Mouse (Mus musculus) gastrocnemius, adult 8-10 months (tissue): ENCODE measurements around the gene Slc17a3. TPM values are rescaled to one million over a fixed set of nuclear protein-coding genes. Genes with fewer than 3 reads are reported as not detected.

Experiments
- DNase-seq, 2 experiments: peaks; one replicate each; pipeline ENCODE4 v3.0.0; 2022; ENCODE audit warnings: low spot score in 2 of 2
- total RNA-seq, 4 experiments: library from RNA; stranded (reverse); gene quantifications; 2 replicates each; pipeline ENCODE4 v1.2.4; 2022

The Slc17a3 gene
- total RNA-seq, result not detected

DNA sequence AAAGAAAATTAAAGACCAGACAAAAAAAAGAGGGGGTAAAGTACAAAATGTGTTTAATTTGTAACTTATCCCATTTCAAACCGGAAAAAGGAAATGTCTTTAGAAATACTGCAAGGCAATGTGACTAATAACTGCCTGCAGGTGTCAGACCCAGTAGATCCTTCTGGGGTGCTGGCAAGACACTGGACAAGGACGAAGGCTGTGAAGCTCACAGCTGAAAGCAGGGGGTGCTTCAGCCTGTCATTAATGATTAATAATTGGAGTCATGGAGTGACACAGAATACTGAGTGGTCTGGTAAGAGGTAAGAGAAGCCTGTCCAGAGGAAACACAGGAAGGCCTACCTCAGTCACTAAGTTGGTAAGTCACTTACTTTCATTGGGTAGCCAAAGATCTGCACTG lies at the start of gene Slc17a3:
Gene Slc17a3 (plus strand): TSS at position 127 of the 400 bp plus-strand sequence.
- no peak for DNase-seq

GRCm38 (mm10) chr13:23792520-23792919 lies 46.7 kb upstream of the Slc17a3 start:
- no peak for DNase-seq

GRCm38 (mm10) chr13:23799405-23799804 lies 39.8 kb upstream of the Slc17a3 start:
- DNase-seq, result no peak

DNA sequence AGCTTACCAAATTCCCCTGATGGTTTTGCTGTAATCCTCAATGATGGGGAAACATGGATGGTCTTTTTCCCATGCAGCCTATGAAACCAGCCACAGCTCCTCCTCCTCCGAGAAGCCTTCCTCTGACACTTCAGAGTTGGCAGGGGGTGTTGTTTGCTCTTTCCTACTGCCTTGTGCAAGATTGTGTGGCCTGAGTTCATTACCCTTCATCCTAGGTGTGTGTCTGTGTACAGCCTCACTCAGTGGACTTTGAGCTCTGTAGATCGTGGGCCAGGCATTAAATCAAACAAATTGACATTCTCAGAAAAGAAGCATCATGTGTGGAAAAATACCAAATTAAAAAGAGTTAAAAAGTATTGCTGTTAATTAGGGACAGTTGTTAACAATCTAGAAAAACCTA lies 34.7 kb upstream of the Slc17a3 start:
- no peak for DNase-seq

GRCm38 (mm10) chr13:23806422-23807052 lies 32.7 kb upstream of the Slc17a3 start, which contains the start of gene Slc17a2:
TSS of gene Slc17a2 (plus strand) at chr13:23806993.
- no peak for DNase-seq

DNA sequence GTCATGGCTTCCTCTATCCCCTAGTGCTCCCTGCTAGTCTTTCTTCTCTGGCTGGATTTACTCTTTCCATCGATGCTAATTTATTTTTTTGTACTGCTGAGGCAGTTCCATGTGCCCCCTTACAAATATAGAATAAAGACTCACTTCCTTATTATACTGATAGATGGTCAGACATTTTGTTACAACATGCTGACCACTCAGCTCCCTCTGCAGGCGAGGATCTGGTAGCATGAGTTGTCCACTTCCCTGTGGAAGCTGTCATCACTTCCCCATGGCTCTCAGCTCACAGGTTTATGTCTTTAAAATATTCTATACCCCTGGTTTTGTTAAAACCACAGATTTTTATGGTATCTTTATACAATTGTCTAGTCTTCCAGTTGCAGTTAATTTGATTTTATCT lies 23.1 kb upstream of the Slc17a3 start:
- no peak for DNase-seq

GRCm38 (mm10) chr13:23820179-23820940 lies 18.9 kb upstream of the Slc17a3 start:
- no peak for DNase-seq

- no peak for DNase-seq
These were observed 17.0 kb upstream of the Slc17a3 start for GRCm38 (mm10) chr13:23822213-23822612.

GRCm38 (mm10) chr13:23826606-23827005 lies 12.6 kb upstream of the Slc17a3 start:
- no peak for DNase-seq

- peak in 1 of 2 experiments; percentile 8 for DNase-seq
These were observed 6.2 kb upstream of the Slc17a3 start for GRCm38 (mm10) chr13:23833053-23833452.

DNA sequence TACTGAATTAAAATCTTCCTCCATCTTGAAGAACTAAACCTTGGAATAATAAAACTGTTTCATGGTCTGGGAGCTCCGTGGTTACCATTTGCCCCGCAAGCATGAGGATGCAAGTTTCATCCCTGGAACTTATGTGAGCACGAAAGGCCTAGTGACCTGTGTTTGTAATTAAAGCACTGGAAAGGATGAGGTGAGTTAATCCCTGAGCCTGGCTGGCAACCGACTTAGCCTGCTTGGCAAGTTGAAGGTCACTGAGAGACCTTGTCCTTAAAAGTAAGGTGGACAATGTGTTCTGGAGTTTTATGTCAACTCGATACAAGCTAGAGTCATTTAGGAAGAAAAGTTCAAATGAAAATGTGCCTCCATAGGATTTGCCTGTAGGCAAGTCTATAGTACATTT lies 4.4 kb upstream of the Slc17a3 start:
- DNase-seq, result no peak

DNA sequence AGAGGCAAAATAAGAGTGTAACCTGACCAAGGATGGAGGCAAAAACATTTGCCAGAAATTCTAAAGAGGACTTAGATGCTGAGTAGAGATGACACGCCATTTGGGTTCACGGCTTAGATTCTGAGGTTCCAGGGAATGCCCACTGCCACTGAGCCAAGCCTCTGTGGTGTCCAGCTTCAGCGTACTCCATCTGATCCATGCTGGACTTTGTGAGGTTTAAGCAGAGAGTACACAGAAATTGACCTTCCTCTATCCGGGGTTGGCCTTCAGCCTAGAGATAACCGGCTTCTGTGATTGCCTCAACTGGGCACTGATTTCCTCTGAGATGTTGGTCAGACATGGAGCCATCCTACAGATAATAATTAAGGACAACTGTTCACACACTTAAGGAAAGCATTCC lies 2.6 kb upstream of the Slc17a3 start:
- no peak for DNase-seq

DNA sequence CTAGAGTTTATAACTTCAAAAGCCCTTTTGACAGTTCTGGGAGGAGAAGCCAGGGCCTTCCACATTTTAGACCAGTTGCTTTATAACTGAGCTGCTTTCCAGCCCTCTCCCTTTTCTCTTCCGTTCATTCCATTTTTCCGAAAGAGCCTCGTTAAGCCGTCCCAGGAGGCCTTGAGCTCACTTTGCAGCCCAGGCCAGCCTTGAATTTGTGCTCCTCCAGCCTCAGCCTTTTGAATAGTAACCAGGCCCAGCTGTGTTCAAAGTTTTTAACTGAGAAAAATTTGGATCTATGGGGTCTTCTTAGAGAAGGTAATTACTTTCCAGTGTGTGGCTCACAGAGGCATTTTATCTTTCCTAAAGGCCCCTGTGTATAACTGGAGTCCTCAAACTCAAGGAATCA lies 6.6 kb downstream of the Slc17a3 start:
- DNase-seq, result no peak

DNA sequence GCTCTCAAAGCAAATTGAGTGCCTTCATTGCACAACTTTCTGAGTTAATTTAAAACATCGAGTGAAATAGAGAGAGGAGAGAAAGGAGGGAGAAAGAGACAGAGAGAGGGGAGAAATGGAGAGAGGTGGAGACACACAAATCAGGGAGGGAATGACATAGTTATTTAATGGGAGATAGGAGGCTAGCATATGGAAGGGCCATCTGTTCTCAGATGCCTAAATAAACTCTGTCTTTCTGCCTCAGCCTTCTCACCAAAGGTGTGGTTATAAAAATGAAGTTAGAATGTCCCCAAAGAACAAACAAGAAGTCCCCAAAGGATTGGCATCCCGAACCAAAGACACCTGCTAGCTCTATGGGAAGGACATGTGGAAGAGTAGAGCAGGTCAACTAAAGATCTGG lies 10.1 kb downstream of the Slc17a3 start:
- DNase-seq, result no peak

- DNase-seq, result no peak
These were observed 17.2 kb downstream of the Slc17a3 start for GRCm38 (mm10) chr13:23856401-23856800.

DNA sequence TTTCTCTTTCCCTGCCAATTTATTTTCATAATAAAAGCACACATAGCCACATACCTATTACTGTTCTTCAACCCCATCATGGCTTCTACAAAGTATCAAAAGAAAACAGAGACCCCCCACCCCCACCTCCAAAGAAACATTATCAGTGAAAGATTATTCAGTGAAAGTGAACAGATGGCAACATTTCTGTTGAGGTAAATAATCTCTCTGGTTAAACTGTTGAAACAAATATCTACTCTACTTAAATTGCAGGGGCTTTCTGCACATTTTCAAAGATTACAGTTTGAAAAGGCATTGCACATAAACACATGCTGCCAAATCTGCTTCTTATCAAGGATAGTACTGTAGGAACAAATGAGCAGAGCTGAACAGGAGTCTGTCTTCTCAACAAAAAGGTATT lies 22.6 kb downstream of the Slc17a3 start:
- no peak for DNase-seq

- no peak for DNase-seq
These were observed 25.5 kb downstream of the Slc17a3 start for GRCm38 (mm10) chr13:23864711-23865110.

DNA sequence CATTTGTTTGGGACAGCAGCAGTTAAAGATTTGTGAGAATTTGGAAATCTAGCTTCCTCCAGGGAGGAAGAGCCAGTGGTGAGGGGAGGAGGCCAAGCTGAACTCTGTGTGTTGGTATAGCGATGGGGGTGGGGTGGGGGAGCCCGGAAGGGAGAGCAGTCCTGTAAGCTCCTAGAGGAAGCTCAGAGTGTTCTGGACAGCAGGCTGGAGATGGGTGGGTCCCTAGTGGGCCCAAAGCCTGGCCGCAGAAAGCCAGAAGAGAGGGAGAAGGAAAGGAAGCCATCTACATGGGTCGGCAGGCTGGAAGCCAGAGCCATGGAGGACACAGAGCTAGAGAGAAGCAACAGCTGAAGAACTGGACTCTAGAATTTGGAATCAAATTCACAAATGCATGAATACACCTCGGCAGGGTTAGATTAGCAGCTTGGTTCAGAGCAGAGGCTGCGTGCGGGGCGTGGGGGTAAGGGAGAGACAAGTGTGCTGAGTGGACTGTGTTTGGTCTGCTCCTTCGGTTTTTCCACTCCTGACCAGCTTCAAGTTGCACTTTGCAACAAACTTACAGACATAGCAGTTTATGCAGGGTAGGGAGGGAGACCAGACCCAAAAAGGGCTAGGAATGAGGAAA lies 27.0 kb downstream of the Slc17a3 start:
- DNase-seq, result no peak

- no peak for DNase-seq
These were observed 27.8 kb downstream of the Slc17a3 start for GRCm38 (mm10) chr13:23867000-23867399.

GRCm38 (mm10) chr13:23867405-23867804 lies 28.2 kb downstream of the Slc17a3 start, which contains the start of gene Slc17a1:
TSS of gene Slc17a1 (plus strand) at chr13:23867750.
- no peak for DNase-seq

- no peak for DNase-seq
These were observed 29.7 kb downstream of the Slc17a3 start for GRCm38 (mm10) chr13:23868790-23869533.

DNA sequence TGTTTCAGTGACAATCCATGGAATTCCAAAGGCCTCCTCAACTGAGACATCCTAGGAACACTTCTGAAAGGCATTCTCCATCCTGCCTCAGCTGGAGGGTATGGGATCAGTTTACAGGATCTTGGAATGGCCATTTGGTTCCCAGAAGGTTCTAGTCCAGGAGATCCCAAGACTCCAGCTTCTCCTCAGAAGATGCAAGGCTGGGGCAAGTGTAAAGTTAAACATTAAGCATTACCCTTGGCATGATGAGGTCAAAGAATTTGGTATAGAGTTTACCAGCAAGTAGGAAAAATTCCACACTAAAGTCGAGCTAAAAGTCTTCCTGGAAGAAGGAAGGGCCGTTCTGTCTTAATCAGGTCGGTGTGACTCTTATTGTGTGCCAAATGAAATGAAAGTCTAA lies 30.8 kb downstream of the Slc17a3 start:
- no peak for DNase-seq
